Mouse (Mus musculus) small intestine, adult 2 months (tissue): ENCODE results near the gene Smoc2.

Experiments
- CTCF ChIP-seq: fragments of 200-500 bp; IDR thresholded peaks from 2 replicates; pipeline ENCODE4 v1.5.1; 2012; ENCODE audit warnings: low read depth, mild to moderate bottlenecking, control low read depth, inconsistent platforms, low read length, moderate library complexity, mixed read lengths; ENCODE audit not compliant: insufficient replicate concordance, insufficient read length; ENCODE audit errors: extremely low read depth
- POLR2A ChIP-seq: fragments of 200-500 bp; IDR thresholded peaks from 2 replicates; pipeline ENCODE4 v1.6.1; 2012; ENCODE audit warnings: low read depth, mild to moderate bottlenecking, control low read depth, inconsistent platforms, low read length, moderate library complexity

DNA sequence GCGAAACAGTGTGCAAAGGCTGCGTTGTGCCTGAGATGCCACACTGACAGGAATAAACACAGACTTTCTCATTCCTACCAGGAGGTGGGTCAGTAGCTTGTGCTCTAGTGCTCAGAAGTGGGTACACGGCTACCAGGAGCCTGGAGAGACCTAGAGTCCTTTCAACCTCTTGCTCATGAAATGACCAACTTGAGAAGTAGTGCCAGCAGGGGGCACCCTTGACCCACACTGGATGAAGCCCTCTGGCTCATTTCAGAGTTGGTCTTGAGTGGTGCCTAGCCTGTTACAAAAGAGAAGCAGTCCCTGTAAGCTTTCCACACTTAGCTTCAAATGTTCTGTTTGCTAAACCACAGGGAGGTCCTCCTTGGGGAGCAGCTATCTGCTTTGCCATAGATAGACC is 46.7 kb upstream of the Smoc2 start:
- TF ChIP-seq CTCF (peak; percentile 79; the same call in 1 of the 2 replicates), POLR2A (no peak)
